Mouse (Mus musculus): ENCODE measurements around the gene Gcnt3. TPM values are rescaled to one million over a fixed set of nuclear protein-coding genes. Genes with fewer than 3 reads are reported as not detected.

The Gcnt3 gene
- polyA plus RNA-seq, 1 experiment from 2014 or later, result not detected

DNA sequence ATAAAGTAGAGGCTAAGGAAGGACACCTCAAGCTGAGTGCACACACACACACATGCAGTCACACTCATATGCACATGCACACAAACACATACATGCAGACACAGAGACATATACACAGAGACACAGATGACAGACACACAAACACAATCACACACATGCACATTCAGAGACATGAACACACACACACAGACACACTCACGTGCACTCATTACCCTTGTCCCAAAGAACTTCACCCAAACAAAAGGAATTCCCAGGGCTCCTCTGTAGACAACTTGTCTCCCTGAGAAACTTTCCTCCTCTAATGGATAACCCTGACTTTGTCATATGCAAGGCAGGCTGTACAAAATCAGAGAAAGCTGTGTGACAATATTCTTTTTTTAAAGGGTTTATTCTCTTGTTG lies 52.4 kb downstream of the Gcnt3 start:
- 87% methylated on average over 1 of the region's 1 CpGs for WGBS
- Histone ChIP-seq H3K36me3 (ENCODE audit: control insufficient read depth, insufficient read depth) (no peaks in the 10 kb centered on the region), H3K4me3 (replicated peaks; ENCODE audit: low read length) (no peak overlapping the region), H3K27ac (ENCODE audit: low read length) (no peak overlapping the region), H3K4me2 (ENCODE audit: low read length) (no peak overlapping the region), H3K9me3 (ENCODE audit: control insufficient read depth, low read length) (no peaks in the 10 kb centered on the region), H3K9ac (replicated peaks; ENCODE audit: low read depth, low read length) (no peak overlapping the region), H3K4me1 (replicated peaks; ENCODE audit: control insufficient read depth, insufficient read depth, low read length) (peaks cover 3% of the 10 kb centered on the region), H3K27me3 (replicated peaks; ENCODE audit: control insufficient read depth, insufficient read depth, low read length) (no peaks in the 10 kb centered on the region)
- ATAC-seq, result no peak

Other genes with a start within 250 kb of the Gcnt3 start
- gene Bnip2, start 48.6 kb downstream of the Gcnt3 start, polyA plus RNA-seq (2015; fragmentation: Nextera tagmentation; extraction: Ambion mirVana), result 102 and 118 TPM in 2 replicates
- 206 and 214 TPM in 2 replicates for gene Gtf2a2, start 25.5 kb downstream of the Gcnt3 start, polyA plus RNA-seq (2015; fragmentation: Nextera tagmentation; extraction: Ambion mirVana)
- gene Fam81a, start 104.5 kb upstream of the Gcnt3 start, polyA plus RNA-seq (2015; fragmentation: Nextera tagmentation; extraction: Ambion mirVana), result 12.4 and 14.4 TPM in 2 replicates
- gene Myo1e, start 169.3 kb upstream of the Gcnt3 start, polyA plus RNA-seq (2015; fragmentation: Nextera tagmentation; extraction: Ambion mirVana), result 5.8 and 7.2 TPM in 2 replicates

Measured in forebrain, embryonic 16.5 days (tissue).